Mouse (Mus musculus): ENCODE results near the gene Trex2. TPM values are rescaled to one million over a fixed set of nuclear protein-coding genes. Genes with fewer than 3 reads are reported as not detected.
"Not testable (repeated sequence)": the region's sequence is repeated elsewhere in the genome, so short reads cannot be mapped to it uniquely, and the experiment has no call there.

Gene Trex2
- polyA plus RNA-seq, 1 experiment from 2014 or later, result not detected

GRCm38 (mm10) chrX:73401616-73402015, 33.5 kb downstream of the Trex2 start:
- 93% methylated on average over 12 of the region's 12 CpGs for WGBS
- ATAC-seq (ENCODE audit: low FRiP score, low read depth), result no peak
- H3K27ac ChIP-seq (replicated peaks), result no peak overlapping the region
- no peaks in the 10 kb centered on the region for H3K4me1 ChIP-seq (replicated peaks)
- H3K4me2 ChIP-seq, result no peak overlapping the region
- no peaks in the 10 kb centered on the region for H3K36me3 ChIP-seq
- H3K9ac ChIP-seq, result no peak overlapping the region
- H3K27me3 ChIP-seq, result no peaks in the 10 kb centered on the region
- no peaks in the 10 kb centered on the region for H3K9me3 ChIP-seq
- no peak overlapping the region for H3K4me3 ChIP-seq

DNA sequence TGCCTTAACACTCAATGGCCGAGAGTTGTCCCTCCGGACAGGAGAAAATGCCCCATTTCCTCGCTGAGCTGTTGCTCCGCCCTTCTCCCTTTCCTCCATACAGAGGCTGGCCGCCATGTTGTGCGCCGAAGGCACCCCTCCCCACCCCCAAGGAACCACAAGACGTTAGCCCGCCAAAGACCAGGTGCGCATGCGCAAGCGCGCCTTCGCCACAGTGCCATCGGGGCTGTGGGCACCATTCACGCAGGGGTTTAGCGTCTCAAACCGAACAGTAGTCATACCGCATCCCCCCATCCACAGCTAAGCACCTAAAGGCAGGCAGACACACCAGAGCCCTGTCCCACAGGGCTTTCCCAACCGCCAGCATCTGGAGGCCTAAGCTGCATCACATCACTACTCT, 34.2 kb downstream of the Trex2 start:
- H3K4me2 ChIP-seq, result no peak overlapping the region
- no peaks in the 10 kb centered on the region for H3K36me3 ChIP-seq
- no peak overlapping the region for H3K4me3 ChIP-seq
- H3K27me3 ChIP-seq, result no peaks in the 10 kb centered on the region
- 88% methylated on average over 20 of the region's 20 CpGs for WGBS
- H3K9me3 ChIP-seq, result no peaks in the 10 kb centered on the region
- no peaks in the 10 kb centered on the region for H3K4me1 ChIP-seq (replicated peaks)
- H3K27ac ChIP-seq (replicated peaks), result no peak overlapping the region
- no peak overlapping the region for H3K9ac ChIP-seq
- no peak for ATAC-seq (ENCODE audit: low FRiP score, low read depth)

DNA sequence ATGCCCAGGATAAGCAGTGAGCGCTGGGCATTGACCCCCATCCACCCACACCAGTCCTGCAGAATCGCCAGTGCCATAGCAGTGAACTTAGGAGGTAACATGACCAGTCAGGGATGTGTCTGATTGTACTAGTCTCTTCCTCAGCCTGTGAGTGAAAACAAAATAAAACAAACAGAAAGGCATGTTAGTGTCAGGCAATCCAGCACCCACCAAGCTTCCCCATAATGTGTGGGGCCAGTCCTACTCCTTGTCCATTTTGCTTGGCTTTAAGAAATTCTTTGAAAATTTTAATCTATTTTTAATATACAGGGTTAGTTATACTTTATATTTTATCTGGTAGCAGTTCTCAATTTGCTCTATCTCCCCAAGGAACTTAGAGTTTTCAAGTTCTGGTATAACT, 36.5 kb downstream of the Trex2 start, which contains the start of gene Gm18336:
TSS of gene Gm18336 (minus strand) at position 101 of the 400 bp plus-strand sequence.
- not testable (repeated sequence) for ATAC-seq (ENCODE audit: low FRiP score, low read depth); H3K27me3 ChIP-seq; H3K36me3 ChIP-seq; H3K9me3 ChIP-seq; H3K4me2 ChIP-seq; H3K4me1 ChIP-seq (replicated peaks); H3K9ac ChIP-seq; H3K27ac ChIP-seq (replicated peaks); H3K4me3 ChIP-seq
- 74% methylated on average over 2 of the region's 2 CpGs for WGBS

GRCm38 (mm10) chrX:73396446-73396845, 38.7 kb downstream of the Trex2 start:
- no peak overlapping the region for H3K9ac ChIP-seq
- H3K36me3 ChIP-seq, result no peaks in the 10 kb centered on the region
- no peaks in the 10 kb centered on the region for H3K9me3 ChIP-seq
- H3K4me1 ChIP-seq (replicated peaks), result no peaks in the 10 kb centered on the region
- H3K27ac ChIP-seq (replicated peaks), result no peak overlapping the region
- H3K4me2 ChIP-seq, result no peak overlapping the region
- no peak overlapping the region for H3K4me3 ChIP-seq
- 69% methylated on average over 1 of the region's 1 CpGs for WGBS
- no peaks in the 10 kb centered on the region for H3K27me3 ChIP-seq
- ATAC-seq (ENCODE audit: low FRiP score, low read depth), result no peak

DNA sequence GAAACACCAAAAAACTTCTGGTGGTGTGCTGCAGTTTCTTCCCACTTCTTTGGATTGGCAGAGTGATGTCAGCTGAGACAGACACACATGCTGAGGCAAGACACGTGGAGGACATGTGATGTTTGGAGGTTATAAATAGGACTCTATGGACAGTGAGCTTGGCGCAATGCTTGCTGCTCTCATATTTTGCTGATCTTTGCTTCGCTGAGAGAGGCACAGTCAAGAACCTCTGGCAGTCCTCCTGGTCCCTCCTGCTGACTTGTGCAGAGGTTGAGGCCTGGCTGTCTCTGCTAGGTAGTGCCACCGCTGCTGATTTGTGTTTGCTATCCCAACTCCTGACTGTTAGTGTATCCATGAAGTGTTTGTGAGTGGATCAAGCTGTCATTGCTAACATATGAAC, 43.7 kb downstream of the Trex2 start:
- Histone ChIP-seq H3K4me1 (replicated peaks) (no peaks in the 10 kb centered on the region), H3K4me2 (no peak overlapping the region), H3K36me3 (no peaks in the 10 kb centered on the region), H3K4me3 (no peak overlapping the region), H3K27me3 (no peaks in the 10 kb centered on the region), H3K27ac (replicated peaks) (no peak overlapping the region), H3K9me3 (no peaks in the 10 kb centered on the region), H3K9ac (no peak overlapping the region)
- WGBS, result 83% methylated on average over 4 of the region's 4 CpGs
- ATAC-seq (ENCODE audit: low FRiP score, low read depth), result no peak

- 0 out of 2 replicates have a peak, but pooled peaks cover 3% of the 10 kb centered on the region for H3K4me1 ChIP-seq (replicated peaks)
- no peaks in the 10 kb centered on the region for H3K27me3 ChIP-seq
- H3K9ac ChIP-seq, result no peak overlapping the region
- WGBS, result 27% methylated on average over 1 of the region's 1 CpGs
- H3K27ac ChIP-seq (replicated peaks), result peak overlapping the region; percentile 68
- H3K36me3 ChIP-seq, result no peaks in the 10 kb centered on the region
- no peak overlapping the region for H3K4me3 ChIP-seq
- H3K9me3 ChIP-seq, result no peaks in the 10 kb centered on the region
- no peak for ATAC-seq (ENCODE audit: low FRiP score, low read depth)
- H3K4me2 ChIP-seq, result no peak overlapping the region
These were observed 50.2 kb downstream of the Trex2 start for GRCm38 (mm10) chrX:73384924-73385323.

- no peak overlapping the region for H3K4me3 ChIP-seq
- no peak overlapping the region for H3K9ac ChIP-seq
- H3K4me1 ChIP-seq (replicated peaks), result 0 out of 2 replicates have a peak, but pooled peaks cover 3% of the 10 kb centered on the region
- peak; percentile 76 for ATAC-seq (ENCODE audit: low FRiP score, low read depth)
- H3K4me2 ChIP-seq, result no peak overlapping the region
- 42% methylated on average over 6 of the region's 6 CpGs for WGBS
- peak overlapping the region; percentile 68 for H3K27ac ChIP-seq (replicated peaks)
- H3K9me3 ChIP-seq, result no peaks in the 10 kb centered on the region
- H3K36me3 ChIP-seq, result no peaks in the 10 kb centered on the region
- no peaks in the 10 kb centered on the region for H3K27me3 ChIP-seq
These were observed 50.7 kb downstream of the Trex2 start for GRCm38 (mm10) chrX:73384419-73384818.

Other genes with a start within 250 kb of the Trex2 start
- 15.5 and 18.1 TPM in 2 replicates for gene Xlr3b, start 243.1 kb downstream of the Trex2 start, polyA plus RNA-seq (2015; fragmentation: Nextera tagmentation; extraction: Ambion mirVana)
- 0.27 and 1.1 TPM in 2 replicates for gene Xlr4b, start 221.0 kb downstream of the Trex2 start, polyA plus RNA-seq (2015; fragmentation: Nextera tagmentation; extraction: Ambion mirVana)
- 34.6 and 35.7 TPM in 2 replicates for gene F8a, start 207.1 kb downstream of the Trex2 start, polyA plus RNA-seq (2015; fragmentation: Nextera tagmentation; extraction: Ambion mirVana)
- 0.43 and 0.49 TPM in 2 replicates for gene Xlr4c, start 192.2 kb downstream of the Trex2 start, polyA plus RNA-seq (2015; fragmentation: Nextera tagmentation; extraction: Ambion mirVana)
- gene Xlr3c, start 170.0 kb downstream of the Trex2 start, polyA plus RNA-seq (2015; fragmentation: Nextera tagmentation; extraction: Ambion mirVana), result 0.25 and 0.28 TPM in 2 replicates
- gene Xlr5a, start 142.4 kb downstream of the Trex2 start, polyA plus RNA-seq (2015; fragmentation: Nextera tagmentation; extraction: Ambion mirVana), result 0.19 TPM in 1 of 2 replicates, not detected in the other
- gene Xlr5c, start 142.4 kb downstream of the Trex2 start, polyA plus RNA-seq (2015; fragmentation: Nextera tagmentation; extraction: Ambion mirVana), result not detected in 2 replicates
- gene Gm45015, start 98.5 kb downstream of the Trex2 start, polyA plus RNA-seq (2015; fragmentation: Nextera tagmentation; extraction: Ambion mirVana), result not detected in 2 replicates
- gene Zfp275, start 92.7 kb downstream of the Trex2 start, polyA plus RNA-seq (2015; fragmentation: Nextera tagmentation; extraction: Ambion mirVana), result 10.4 and 10.8 TPM in 2 replicates
- not detected in 2 replicates for gene Gm18336, start 36.6 kb downstream of the Trex2 start, polyA plus RNA-seq (2015; fragmentation: Nextera tagmentation; extraction: Ambion mirVana)
- gene Zfp92, start 24.2 kb downstream of the Trex2 start, polyA plus RNA-seq (2015; fragmentation: Nextera tagmentation; extraction: Ambion mirVana), result 1.2 and 1.4 TPM in 2 replicates
- gene Haus7, start 23.7 kb upstream of the Trex2 start, polyA plus RNA-seq (2015; fragmentation: Nextera tagmentation; extraction: Ambion mirVana), result 65.6 and 71.9 TPM in 2 replicates
- gene Bgn, start 48.3 kb upstream of the Trex2 start, polyA plus RNA-seq (2015; fragmentation: Nextera tagmentation; extraction: Ambion mirVana), result 24.3 and 25.8 TPM in 2 replicates
- gene Atp2b3, start 67.7 kb upstream of the Trex2 start, polyA plus RNA-seq (2015; fragmentation: Nextera tagmentation; extraction: Ambion mirVana), result 6.6 and 8.6 TPM in 2 replicates
- 0.82 and 1.0 TPM in 2 replicates for gene Dusp9, start 204.1 kb upstream of the Trex2 start, polyA plus RNA-seq (2015; fragmentation: Nextera tagmentation; extraction: Ambion mirVana)
- 162 and 175 TPM in 2 replicates for gene Pnck, start 224.8 kb upstream of the Trex2 start, polyA plus RNA-seq (2015; fragmentation: Nextera tagmentation; extraction: Ambion mirVana)
- 6.7 and 7.0 TPM in 2 replicates for gene Slc6a8, start 237.8 kb upstream of the Trex2 start, polyA plus RNA-seq (2015; fragmentation: Nextera tagmentation; extraction: Ambion mirVana)